Mouse (Mus musculus) midbrain, embryonic 11.5 days (tissue): ENCODE results near the gene Lrrc10b. TPM values are rescaled to one million over a fixed set of nuclear protein-coding genes. Genes with fewer than 3 reads are reported as not detected.

Experiments used
- ATAC-seq: fragments of 200-750 bp; cut with Nextera tagmentation; 2 replicates; pipeline ENCODE4 v1.8.0; 2017; ENCODE audit warnings: moderate TSS enrichment, moderate library complexity; ENCODE audit not compliant: low FRiP score
- DNase-seq: peaks from one replicate; pipeline ENCODE4 v3.0.0; 2015; ENCODE audit warnings: low spot score; ENCODE audit errors: missing footprints
- H3K27ac ChIP-seq: fragments of 300-500 bp; sonication (generic); 2 replicates; pipeline ENCODE4 v1.5.1; 2014; ENCODE audit warnings: low read depth, low read length
- H3K27me3 ChIP-seq: fragments of 300-500 bp; sonication (generic); 2 replicates; pipeline ENCODE4 v1.6.1; 2014; ENCODE audit warnings: mild to moderate bottlenecking, low read length, moderate library complexity, mixed read lengths; ENCODE audit not compliant: control insufficient read depth, insufficient read depth
- H3K36me3 ChIP-seq: fragments of 300-500 bp; sonication (generic); 2 replicates; pipeline ENCODE4 v1.6.1; 2014; ENCODE audit warnings: mild to moderate bottlenecking, low read length, moderate library complexity, mixed read lengths; ENCODE audit not compliant: control insufficient read depth, insufficient read depth
- H3K4me1 ChIP-seq: fragments of 300-500 bp; sonication (generic); 2 replicates; pipeline ENCODE4 v1.6.1; 2014; ENCODE audit warnings: low read length; ENCODE audit not compliant: control insufficient read depth, insufficient read depth
- H3K4me2 ChIP-seq: fragments of 300-500 bp; sonication (generic); 2 replicates; pipeline ENCODE4 v1.6.1; 2014; ENCODE audit warnings: mild to moderate bottlenecking, moderate library complexity
- H3K4me3 ChIP-seq: fragments of 300-500 bp; sonication (generic); 2 replicates; pipeline ENCODE4 v1.5.1; 2014; ENCODE audit warnings: low read depth, low read length
- H3K9ac ChIP-seq: fragments of 300-500 bp; sonication (generic); 2 replicates; pipeline ENCODE4 v1.6.1; 2014; ENCODE audit warnings: low read length
- H3K9me3 ChIP-seq: fragments of 300-500 bp; sonication (generic); 2 replicates; pipeline ENCODE4 v1.6.1; 2016; ENCODE audit warnings: low read length; ENCODE audit not compliant: control insufficient read depth
- WGBS: fragments of 180-500 bp; shearing (Covaris S2); extraction: QIAGEN DNeasy Blood & Tissue Kit; methylation state at CpG from one replicate; pipeline ENCODE4 v1.1.7; 2014; 5-methylcytosine and 5-hydroxymethylcytosine counted together
- polyA plus RNA-seq: library from polyadenylated mRNA; unstranded; fragments of >200 nt; fragmentation: Nextera tagmentation; extraction: Ambion mirVana; gene quantifications from 2 replicates; pipeline ENCODE4 v1.2.1, GENCODE M21; 2014

Lrrc10b gene
- 0.55 and 0.59 TPM in 2 replicates for polyA plus RNA-seq

GRCm38 (mm10) chr19:10456752-10457483 is at the start of gene Lrrc10b:
Lrrc10b (minus strand) TSS chr19:10457473.
- Histone ChIP-seq H3K27me3 (peaks cover 53% of the 10 kb centered on the region), H3K9ac (peak within 1 kb of the TSS; percentile 52), H3K4me2 (peak within 1 kb of the TSS; percentile 92), H3K36me3 (no peaks in the 10 kb centered on the region), H3K9me3 (no peaks in the 10 kb centered on the region), H3K4me3 (peak within 1 kb of the TSS; percentile 53), H3K4me1 (peaks cover 11% of the 10 kb centered on the region; the same call in 1 of the 2 replicates), H3K27ac (no peak within 1 kb of the TSS)
- ATAC-seq, result peak; percentile 66
- peak; percentile 97 for DNase-seq
- under 1% methylated on average over 91 of the region's 96 CpGs for WGBS

- no peaks in the 10 kb centered on the region for H3K4me1 ChIP-seq
- no peak overlapping the region for H3K4me3 ChIP-seq
- peak; percentile 78; the same call in 1 of the 2 replicates for ATAC-seq
- WGBS, result 3% methylated on average over 4 of the region's 4 CpGs
- peak; percentile 97 for DNase-seq
- no peaks in the 10 kb centered on the region for H3K9me3 ChIP-seq
- H3K9ac ChIP-seq, result no peak overlapping the region
- H3K4me2 ChIP-seq, result no peak overlapping the region
- no peaks in the 10 kb centered on the region for H3K27me3 ChIP-seq
- H3K27ac ChIP-seq, result no peak overlapping the region
- peaks cover 6% of the 10 kb centered on the region for H3K36me3 ChIP-seq
These were observed 45.3 kb upstream of the Lrrc10b start for GRCm38 (mm10) chr19:10502571-10502970.

GRCm38 (mm10) chr19:10500581-10500980 is 43.3 kb upstream of the Lrrc10b start:
- peaks cover 4% of the 10 kb centered on the region; the same call in 1 of the 2 replicates for H3K36me3 ChIP-seq
- 92% methylated on average over 8 of the region's 8 CpGs for WGBS

GRCm38 (mm10) chr19:10497512-10498160 is 40.4 kb upstream of the Lrrc10b start:
- no peak overlapping the region for H3K27ac ChIP-seq
- no peaks in the 10 kb centered on the region for H3K27me3 ChIP-seq
- H3K36me3 ChIP-seq, result peaks cover 4% of the 10 kb centered on the region; the same call in 1 of the 2 replicates
- 59% methylated on average over 8 of the region's 8 CpGs for WGBS
- no peak overlapping the region for H3K9ac ChIP-seq
- no peak overlapping the region for H3K4me2 ChIP-seq
- no peak for ATAC-seq
- 0 out of 2 replicates have a peak, but pooled peaks cover 2% of the 10 kb centered on the region for H3K4me1 ChIP-seq
- no peak for DNase-seq
- H3K4me3 ChIP-seq, result no peak overlapping the region
- H3K9me3 ChIP-seq, result no peaks in the 10 kb centered on the region

More at GRCm38 (mm10) chr19:10500581-10500980, 43.3 kb upstream of the Lrrc10b start:
- Histone ChIP-seq H3K27ac (no peak overlapping the region), H3K27me3 (no peaks in the 10 kb centered on the region), H3K9me3 (no peaks in the 10 kb centered on the region), H3K9ac (no peak overlapping the region), H3K4me2 (no peak overlapping the region), H3K4me1 (0 out of 2 replicates have a peak, but pooled peaks cover 2% of the 10 kb centered on the region), H3K4me3 (no peak overlapping the region)
- DNase-seq, result no peak
- ATAC-seq, result no peak

GRCm38 (mm10) chr19:10496976-10497375 is 39.7 kb upstream of the Lrrc10b start:
- H3K9me3 ChIP-seq, result no peaks in the 10 kb centered on the region
- DNase-seq (no peak), ATAC-seq (no peak)
- H3K4me1 ChIP-seq, result 0 out of 2 replicates have a peak, but pooled peaks cover 2% of the 10 kb centered on the region
- no peak overlapping the region for H3K27ac ChIP-seq
- no peak overlapping the region for H3K4me2 ChIP-seq
- H3K36me3 ChIP-seq, result peaks cover 2% of the 10 kb centered on the region; the same call in 1 of the 2 replicates
- H3K27me3 ChIP-seq, result no peaks in the 10 kb centered on the region
- no peak overlapping the region for H3K4me3 ChIP-seq
- WGBS, result 51% methylated on average over 2 of the region's 2 CpGs
- no peak overlapping the region for H3K9ac ChIP-seq

- no peak overlapping the region for H3K9ac ChIP-seq
- no peaks in the 10 kb centered on the region for H3K9me3 ChIP-seq
- H3K4me3 ChIP-seq, result no peak overlapping the region
- ATAC-seq (no peak), DNase-seq (no peak)
- no peaks in the 10 kb centered on the region for H3K27me3 ChIP-seq
- no peaks in the 10 kb centered on the region for H3K36me3 ChIP-seq
- 0 out of 2 replicates have a peak, but pooled peaks cover 2% of the 10 kb centered on the region for H3K4me1 ChIP-seq
- H3K4me2 ChIP-seq, result no peak overlapping the region
- 89% methylated on average over 1 of the region's 1 CpGs for WGBS
- H3K27ac ChIP-seq, result no peak overlapping the region
These were observed 38.4 kb upstream of the Lrrc10b start for GRCm38 (mm10) chr19:10495670-10496069.

- no peak overlapping the region for H3K9ac ChIP-seq
- no peak overlapping the region for H3K4me3 ChIP-seq
- DNase-seq, result peak; percentile 92
- H3K4me1 ChIP-seq, result peaks cover 9% of the 10 kb centered on the region
- H3K36me3 ChIP-seq, result no peaks in the 10 kb centered on the region
- no peak overlapping the region for H3K4me2 ChIP-seq
- no peaks in the 10 kb centered on the region for H3K27me3 ChIP-seq
- no peaks in the 10 kb centered on the region for H3K9me3 ChIP-seq
- 25% methylated on average over 9 of the region's 9 CpGs for WGBS
- peak; percentile 78 for ATAC-seq
- H3K27ac ChIP-seq, result no peak overlapping the region
These were observed 29.0 kb upstream of the Lrrc10b start for GRCm38 (mm10) chr19:10486264-10486738.

- ATAC-seq (peak; percentile 82), DNase-seq (peak; percentile 94)
- Histone ChIP-seq H3K4me3 (no peak within 1 kb of the TSS), H3K9ac (no peak within 1 kb of the TSS), H3K4me2 (no peak within 1 kb of the TSS), H3K4me1 (peaks cover 9% of the 10 kb centered on the region), H3K27me3 (no peaks in the 10 kb centered on the region), H3K36me3 (no peaks in the 10 kb centered on the region), H3K27ac (no peak within 1 kb of the TSS), H3K9me3 (no peaks in the 10 kb centered on the region)
- WGBS, result 26% methylated on average over 6 of the region's 6 CpGs
These were observed 25.4 kb upstream of the Lrrc10b start, which contains the start of gene Ppp1r32 for GRCm38 (mm10) chr19:10482703-10483102. Ppp1r32 (minus strand) TSS chr19:10482928.

- no peak for DNase-seq
- Histone ChIP-seq H3K4me2 (no peak overlapping the region), H3K4me3 (no peak overlapping the region), H3K9ac (no peak overlapping the region), H3K4me1 (peaks cover 9% of the 10 kb centered on the region), H3K27ac (no peak overlapping the region), H3K27me3 (no peaks in the 10 kb centered on the region), H3K36me3 (no peaks in the 10 kb centered on the region), H3K9me3 (no peaks in the 10 kb centered on the region)
- ATAC-seq, result no peak
- 71% methylated on average over 4 of the region's 4 CpGs for WGBS
These were observed 22.3 kb upstream of the Lrrc10b start for GRCm38 (mm10) chr19:10479541-10479940.
